Mouse (Mus musculus) lung, postnatal 0 days (tissue): ENCODE data around the gene Ptger4. TPM values are rescaled to one million over a fixed set of nuclear protein-coding genes. Genes with fewer than 3 reads are reported as not detected.
A peak's percentile ranks its signal among the peaks of the same experiment; 100 is the strongest.
"Not testable (repeated sequence)": the region's sequence is repeated elsewhere in the genome, so short reads cannot be mapped to it uniquely, and the experiment has no call there.

Source experiments
- ATAC-seq: fragments of 200-750 bp; cut with Nextera tagmentation; 2 replicates; pipeline ENCODE4 v1.8.0; 2017; ENCODE audit warnings: moderate library complexity
- DNase-seq: peaks from one replicate; pipeline ENCODE4 v3.0.0-alpha.2; 2016; ENCODE audit warnings: low spot score
- H3K27ac ChIP-seq: fragments of 300-500 bp; sonication (generic); 2 replicates; pipeline ENCODE4 v1.5.1; 2014; ENCODE audit warnings: antibody characterized with exemption, mild to moderate bottlenecking, low read length, mixed read lengths
- H3K27me3 ChIP-seq: fragments of 300-500 bp; sonication (generic); replicated peaks from 2 replicates; pipeline ENCODE4 v1.6.1; 2014; ENCODE audit warnings: low read length, mixed read lengths; ENCODE audit not compliant: insufficient read depth
- H3K36me3 ChIP-seq: fragments of 300-500 bp; sonication (generic); 2 replicates; pipeline ENCODE4 v1.6.1; 2014; ENCODE audit warnings: low read length, mixed read lengths; ENCODE audit not compliant: insufficient read depth
- H3K4me1 ChIP-seq: fragments of 300-500 bp; sonication (generic); 2 replicates; pipeline ENCODE4 v1.6.1; 2014; ENCODE audit warnings: antibody characterized with exemption, low read depth, low read length, mixed read lengths; ENCODE audit not compliant: insufficient read depth
- H3K4me2 ChIP-seq: fragments of 300-500 bp; sonication (generic); replicated peaks from 2 replicates; pipeline ENCODE4 v1.6.1; 2014; ENCODE audit warnings: low read depth, mild to moderate bottlenecking, low read length, moderate library complexity, mixed read lengths
- H3K4me3 ChIP-seq: fragments of 300-500 bp; sonication (generic); 2 replicates; pipeline ENCODE4 v1.5.1; 2014; ENCODE audit warnings: low read depth, low read length
- H3K9ac ChIP-seq: fragments of 300-500 bp; sonication (generic); replicated peaks from 2 replicates; pipeline ENCODE4 v1.6.1; 2014; ENCODE audit warnings: low read depth, mild to moderate bottlenecking
- H3K9me3 ChIP-seq: fragments of 300-500 bp; sonication (generic); 2 replicates; pipeline ENCODE4 v1.6.1; 2016; ENCODE audit warnings: low read length, mixed read lengths
- CTCF ChIP-seq: IDR thresholded peaks from 2 replicates; pipeline ENCODE4 v1.5.1; 2016; ENCODE audit warnings: antibody characterized with exemption, mild to moderate bottlenecking
- EP300 ChIP-seq: IDR thresholded peaks from 2 replicates; pipeline ENCODE4 v1.6.1; 2016; ENCODE audit warnings: antibody characterized with exemption, mild to moderate bottlenecking, control low read depth
- WGBS: fragments of 180-500 bp; shearing (Covaris S2); extraction: QIAGEN DNeasy Blood & Tissue Kit; methylation state at CpG from one replicate; pipeline ENCODE4 v1.1.7; 2014; 5-methylcytosine and 5-hydroxymethylcytosine counted together
- polyA plus RNA-seq: library from polyadenylated mRNA; unstranded; fragments of >200 nt; fragmentation: Nextera tagmentation; extraction: Ambion mirVana; gene quantifications from 2 replicates; pipeline ENCODE4 v1.2.1, GENCODE M21; 2015

The Ptger4 gene
- polyA plus RNA-seq, 1 experiment from 2014 or later = 4.2 TPM

DNA sequence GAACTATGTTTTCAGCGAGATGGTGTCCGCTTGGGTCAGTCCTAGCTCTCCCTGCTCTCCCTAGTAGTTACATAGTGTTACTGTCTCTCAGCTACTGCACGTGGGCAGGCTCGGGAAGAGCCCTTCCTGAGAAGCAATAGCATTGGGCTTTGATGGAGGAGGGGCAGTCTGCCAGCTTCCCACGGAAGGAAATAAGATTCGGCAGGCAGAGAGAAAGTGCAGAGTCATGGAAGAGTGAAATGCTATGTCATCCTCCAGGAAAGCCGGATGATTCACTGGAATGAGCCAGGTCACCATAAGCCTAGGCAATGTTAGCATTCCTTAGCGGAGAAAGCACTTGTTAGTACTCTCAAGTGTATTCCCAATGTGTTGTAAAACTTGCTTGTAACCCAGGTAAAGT is 8.5 kb downstream of the Ptger4 start:
- Histone ChIP-seq H3K4me1 (0 out of 2 replicates have a peak, but pooled peaks cover 2% of the 10 kb centered on the region), H3K27ac (no peak overlapping the region), H3K9me3 (no peaks in the 10 kb centered on the region), H3K4me2 (peak overlapping the region; percentile 25), H3K27me3 (no peaks in the 10 kb centered on the region), H3K36me3 (no peaks in the 10 kb centered on the region), H3K4me3 (no peak overlapping the region), H3K9ac (no peak overlapping the region)
- 22% methylated on average over 8 of the region's 8 CpGs for WGBS
- peak; percentile 74 for DNase-seq
- peak; percentile 78 for ATAC-seq
- TF ChIP-seq EP300 (peak; percentile 27; the same call in 1 of the 2 replicates), CTCF (no peak)

GRCm38 (mm10) chr15:5234659-5235058 is 9.3 kb downstream of the Ptger4 start:
- H3K4me1 ChIP-seq = 0 out of 2 replicates have a peak, but pooled peaks cover 2% of the 10 kb centered on the region
- ATAC-seq (no peak), DNase-seq (no peak)
- H3K27me3 ChIP-seq = no peaks in the 10 kb centered on the region
- H3K9me3 ChIP-seq = no peaks in the 10 kb centered on the region
- no peak overlapping the region for H3K4me2 ChIP-seq
- H3K27ac ChIP-seq = no peak overlapping the region
- H3K36me3 ChIP-seq = no peaks in the 10 kb centered on the region
- 78% methylated on average over 16 of the region's 16 CpGs for WGBS
- no peak overlapping the region for H3K4me3 ChIP-seq
- TF ChIP-seq CTCF = no peak
- no peak for TF ChIP-seq EP300
- H3K9ac ChIP-seq = no peak overlapping the region

DNA sequence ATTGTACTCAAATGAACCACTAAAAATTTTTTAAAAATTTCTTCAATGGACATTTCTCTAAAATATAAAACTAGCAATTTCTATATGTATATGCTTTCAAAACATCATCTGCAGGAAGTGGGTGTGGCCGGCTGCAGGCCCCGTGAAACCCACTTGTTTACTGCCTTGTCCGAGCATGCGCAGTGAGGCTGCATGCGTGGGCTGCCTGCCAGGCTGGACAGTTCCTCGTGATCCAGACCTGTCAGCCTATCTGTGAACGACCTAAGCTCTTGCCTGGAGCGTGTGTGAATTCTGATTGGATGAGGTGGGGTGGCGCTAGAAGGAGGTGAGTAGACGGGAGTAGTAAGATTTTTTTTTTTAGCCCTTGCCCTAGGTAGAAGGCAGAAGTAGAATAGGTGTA is 13.2 kb downstream of the Ptger4 start:
- WGBS = 69% methylated on average over 10 of the region's 10 CpGs
- not testable (repeated sequence) for DNase-seq, H3K4me3 ChIP-seq, ATAC-seq, H3K9ac ChIP-seq, H3K4me2 ChIP-seq, H3K36me3 ChIP-seq, H3K27me3 ChIP-seq, H3K4me1 ChIP-seq, H3K9me3 ChIP-seq, H3K27ac ChIP-seq

DNA sequence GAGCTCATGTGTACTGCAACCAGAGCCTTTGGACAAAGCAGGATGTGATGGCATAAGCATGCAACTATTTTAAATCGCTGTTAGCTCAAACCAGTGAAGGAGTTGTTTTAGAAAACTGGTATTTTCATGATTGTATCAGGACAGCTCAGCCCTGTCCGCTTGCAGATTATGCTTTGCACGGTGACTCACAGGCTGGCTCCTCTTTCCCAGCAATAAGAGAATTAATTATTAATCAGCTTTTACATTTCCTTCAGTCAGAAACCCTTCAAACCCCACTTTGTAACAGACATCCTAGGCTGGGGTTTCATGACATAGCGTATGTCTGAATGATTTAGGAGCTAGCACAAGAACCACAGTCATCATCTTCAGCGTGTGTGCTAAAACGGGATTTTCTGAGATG is 23.5 kb downstream of the Ptger4 start:
- no peak for ATAC-seq
- DNase-seq = no peak
- H3K9ac ChIP-seq = no peak overlapping the region
- H3K27me3 ChIP-seq = no peaks in the 10 kb centered on the region
- no peaks in the 10 kb centered on the region for H3K4me1 ChIP-seq
- H3K36me3 ChIP-seq = no peaks in the 10 kb centered on the region; the same call in 1 of the 2 replicates
- no peak for TF ChIP-seq EP300
- TF ChIP-seq CTCF = no peak
- H3K4me2 ChIP-seq = no peak overlapping the region
- 83% methylated on average over 6 of the region's 6 CpGs for WGBS
- no peak overlapping the region for H3K27ac ChIP-seq
- no peak overlapping the region for H3K4me3 ChIP-seq
- H3K9me3 ChIP-seq = no peaks in the 10 kb centered on the region

GRCm38 (mm10) chr15:5209116-5209515 is 34.9 kb downstream of the Ptger4 start:
- no peaks in the 10 kb centered on the region for H3K27me3 ChIP-seq
- WGBS = 96% methylated on average over 3 of the region's 3 CpGs
- no peak overlapping the region for H3K4me2 ChIP-seq
- no peak overlapping the region for H3K9ac ChIP-seq
- H3K27ac ChIP-seq = no peak overlapping the region
- H3K9me3 ChIP-seq = no peaks in the 10 kb centered on the region
- no peaks in the 10 kb centered on the region for H3K4me1 ChIP-seq
- DNase-seq (no peak), ATAC-seq (no peak)
- H3K36me3 ChIP-seq = 0 out of 2 replicates have a peak, but pooled peaks cover 4% of the 10 kb centered on the region
- no peak overlapping the region for H3K4me3 ChIP-seq
- no peak for TF ChIP-seq EP300
- no peak for TF ChIP-seq CTCF

GRCm38 (mm10) chr15:5205222-5205621 is 38.8 kb downstream of the Ptger4 start:
- Histone ChIP-seq H3K9ac (no peak overlapping the region), H3K4me1 (no peaks in the 10 kb centered on the region), H3K27ac (no peak overlapping the region), H3K4me2 (no peak overlapping the region), H3K27me3 (no peaks in the 10 kb centered on the region), H3K4me3 (no peak overlapping the region), H3K9me3 (no peaks in the 10 kb centered on the region), H3K36me3 (no peaks in the 10 kb centered on the region)
- ATAC-seq (no peak), DNase-seq (no peak)
- TF ChIP-seq CTCF (no peak), EP300 (no peak)
- WGBS = 81% methylated on average over 9 of the region's 9 CpGs

GRCm38 (mm10) chr15:5196691-5197090 is 47.3 kb downstream of the Ptger4 start:
- DNase-seq (no peak), ATAC-seq (no peak)
- H3K4me3 ChIP-seq = no peak overlapping the region
- H3K4me1 ChIP-seq = no peaks in the 10 kb centered on the region
- TF ChIP-seq CTCF (no peak), EP300 (no peak)
- 46% methylated on average over 4 of the region's 4 CpGs for WGBS
- no peaks in the 10 kb centered on the region for H3K9me3 ChIP-seq
- no peaks in the 10 kb centered on the region for H3K27me3 ChIP-seq
- H3K36me3 ChIP-seq = no peaks in the 10 kb centered on the region
- no peak overlapping the region for H3K4me2 ChIP-seq
- no peak overlapping the region for H3K27ac ChIP-seq
- H3K9ac ChIP-seq = no peak overlapping the region
